ENCODE assay signal across 8 mouse cellular contexts in genomic region chr2:75609150-75609946, GRCm38 (mm10). TPM values are rescaled to one million over a fixed set of nuclear protein-coding genes. Genes with fewer than 3 reads are reported as not detected.
DNase-seq lines count a peak whose midpoint lies in the region; ATAC-seq and TF ChIP-seq lines count a peak whose summit lies in the region.

No protein-coding gene starts in this region.

- no peak for TF ChIP-seq CTCF in testis, adult 2 months (IDR thresholded peaks at IDR 0.05; ENCODE audit: control insufficient read depth, insufficient read depth, insufficient replicate concordance, low read depth, low read length)

- TF ChIP-seq POLR2A in testis, adult 2 months (IDR thresholded peaks at IDR 0.05; ENCODE audit: control insufficient read depth, low read depth, low read length) = no peak

- no peaks in the 10 kb centered on the region for H3K36me3 ChIP-seq in testis, adult 2 months (ENCODE audit: control insufficient read depth, insufficient read depth, low read length)
- no peaks in the 10 kb centered on the region for H3K36me3 ChIP-seq in forebrain, embryonic 11.5 days (ENCODE audit: control insufficient read depth, insufficient read depth, low read length)
- no peaks in the 10 kb centered on the region for H3K36me3 ChIP-seq in hindbrain, embryonic 12.5 days
- no peaks in the 10 kb centered on the region for H3K36me3 ChIP-seq in lung, embryonic 15.5 days
- no peaks in the 10 kb centered on the region for H3K36me3 ChIP-seq in stomach, embryonic 15.5 days

- no peak for ATAC-seq in forebrain, embryonic 11.5 days (replicated peaks; ENCODE audit: low FRiP score)
- no peak for ATAC-seq in hindbrain, embryonic 12.5 days (ENCODE audit: low FRiP score)
- ATAC-seq in lung, embryonic 15.5 days (ENCODE audit: borderline replicate concordance, extremely low read depth, low FRiP score, low TSS enrichment) = peak; percentile 66; the same call in 1 of the 2 replicates
- ATAC-seq in stomach, embryonic 15.5 days (ENCODE audit: insufficient read depth, low FRiP score, low read depth) = no peak

- WGBS in forebrain, embryonic 11.5 days = 14% methylated on average over 27 of the region's 27 CpGs
- WGBS in hindbrain, embryonic 12.5 days = 15% methylated on average over 27 of the region's 27 CpGs
- WGBS in lung, embryonic 15.5 days = 16% methylated on average over 27 of the region's 27 CpGs
- WGBS in stomach, embryonic 15.5 days = 19% methylated on average over 27 of the region's 27 CpGs

- peak overlapping the region; percentile 45 for H3K4me2 ChIP-seq in forebrain, embryonic 11.5 days (ENCODE audit: low read depth, low read length, severe bottlenecking)
- H3K4me2 ChIP-seq in hindbrain, embryonic 12.5 days (replicated peaks) = peak overlapping the region; percentile 49
- H3K4me2 ChIP-seq in lung, embryonic 15.5 days = peak overlapping the region; percentile 49
- peak overlapping the region; percentile 49 for H3K4me2 ChIP-seq in stomach, embryonic 15.5 days

- H3K4me1 ChIP-seq in testis, adult 2 months (ENCODE audit: control insufficient read depth, insufficient read depth, low read length) = peaks cover 8% of the 10 kb centered on the region
- peaks cover 6% of the 10 kb centered on the region for H3K4me1 ChIP-seq in forebrain, embryonic 11.5 days (replicated peaks; ENCODE audit: control insufficient read depth, insufficient read depth, low read length)
- H3K4me1 ChIP-seq in hindbrain, embryonic 12.5 days = peaks cover 11% of the 10 kb centered on the region
- peaks cover 48% of the 10 kb centered on the region for H3K4me1 ChIP-seq in lung, embryonic 15.5 days
- peaks cover 12% of the 10 kb centered on the region; the same call in 1 of the 2 replicates for H3K4me1 ChIP-seq in stomach, embryonic 15.5 days

- no peaks in the 10 kb centered on the region for H3K9me3 ChIP-seq in forebrain, embryonic 11.5 days (ENCODE audit: control insufficient read depth, low read length)
- H3K9me3 ChIP-seq in hindbrain, embryonic 12.5 days (replicated peaks) = no peaks in the 10 kb centered on the region
- no peaks in the 10 kb centered on the region for H3K9me3 ChIP-seq in lung, embryonic 15.5 days
- no peaks in the 10 kb centered on the region for H3K9me3 ChIP-seq in stomach, embryonic 15.5 days

- H3K4me3 ChIP-seq in testis, adult 2 months (ENCODE audit: control insufficient read depth, low read depth, low read length) = peak overlapping the region; percentile 45
- H3K4me3 ChIP-seq in forebrain, embryonic 11.5 days (ENCODE audit: low read depth, low read length) = peak overlapping the region; percentile 15
- H3K4me3 ChIP-seq in hindbrain, embryonic 12.5 days = peak overlapping the region; percentile 26
- peak overlapping the region; percentile 27 for H3K4me3 ChIP-seq in lung, embryonic 15.5 days
- peak overlapping the region; percentile 23 for H3K4me3 ChIP-seq in stomach, embryonic 15.5 days (replicated peaks)

- H3K27me3 ChIP-seq in testis, adult 2 months (ENCODE audit: control insufficient read depth, insufficient read depth, low read length) = peaks cover 5% of the 10 kb centered on the region; the same call in 1 of the 2 replicates
- peaks cover 8% of the 10 kb centered on the region; the same call in 1 of the 2 replicates for H3K27me3 ChIP-seq in forebrain, embryonic 11.5 days (ENCODE audit: control insufficient read depth, insufficient read depth, low read length)
- H3K27me3 ChIP-seq in hindbrain, embryonic 12.5 days = peaks cover 29% of the 10 kb centered on the region
- H3K27me3 ChIP-seq in lung, embryonic 15.5 days = no peaks in the 10 kb centered on the region
- H3K27me3 ChIP-seq in stomach, embryonic 15.5 days (replicated peaks) = no peaks in the 10 kb centered on the region

- H3K9ac ChIP-seq in forebrain, embryonic 11.5 days (ENCODE audit: low read length) = peak overlapping the region; percentile 35
- H3K9ac ChIP-seq in hindbrain, embryonic 12.5 days = no peak overlapping the region
- peak overlapping the region; percentile 27 for H3K9ac ChIP-seq in lung, embryonic 15.5 days
- no peak overlapping the region for H3K9ac ChIP-seq in stomach, embryonic 15.5 days

- no peak for DNase-seq in testis, postnatal 14 days (ENCODE audit: low spot score)
- DNase-seq in forebrain, embryonic 11.5 days (ENCODE audit: low spot score) = peak; percentile 68
- DNase-seq in urinary bladder, postnatal 25 days (ENCODE audit: low spot score) = no peak
- no peak for DNase-seq in thymus, postnatal 10 days (ENCODE audit: low spot score in 2 of 2)

- H3K27ac ChIP-seq in testis, adult 2 months (ENCODE audit: control insufficient read depth, insufficient read depth, low read depth, low read length) = no peak overlapping the region
- no peak overlapping the region for H3K27ac ChIP-seq in forebrain, embryonic 11.5 days (ENCODE audit: low read depth, low read length)
- H3K27ac ChIP-seq in hindbrain, embryonic 12.5 days = no peak overlapping the region
- peak overlapping the region; percentile 68 for H3K27ac ChIP-seq in lung, embryonic 15.5 days
- peak overlapping the region; percentile 50 for H3K27ac ChIP-seq in stomach, embryonic 15.5 days

RNA-seq across cellular contexts. Expression of gene Hnrnpa3, which starts 49.7 kb away (rescaled TPM):
- polyA plus RNA-seq in testis, adult 2 months (2012; rRNA removed) = 42.0 and 60.0 TPM in 2 replicates
- 318 and 325 TPM in 2 replicates for polyA plus RNA-seq in forebrain, embryonic 11.5 days (2014; fragmentation: Nextera tagmentation; extraction: Ambion mirVana)
- polyA plus RNA-seq in hindbrain, embryonic 12.5 days (2016; fragmentation: Nextera tagmentation; extraction: Ambion mirVana) = 352 and 360 TPM in 2 replicates
- polyA plus RNA-seq in lung, embryonic 15.5 days (2015; fragmentation: Nextera tagmentation; extraction: Ambion mirVana) = 378 and 410 TPM in 2 replicates
- 241 and 344 TPM in 2 replicates for polyA plus RNA-seq in stomach, embryonic 15.5 days (2015; fragmentation: Nextera tagmentation; extraction: Ambion mirVana)

Comparison
In these comparisons a context has a peak if more than half of its experiments do, and no peak if none do; other contexts are left out.
1. H3K27ac ChIP-seq: peak in lung, embryonic 15.5 days (single experiment) and stomach, embryonic 15.5 days (single experiment); none in testis, adult 2 months (single experiment), forebrain, embryonic 11.5 days (single experiment) and hindbrain, embryonic 12.5 days (single experiment).
2. H3K9ac ChIP-seq: peak in forebrain, embryonic 11.5 days (single experiment) and lung, embryonic 15.5 days (single experiment); none in hindbrain, embryonic 12.5 days (single experiment) and stomach, embryonic 15.5 days (single experiment).
3. Peak in every context shown above with its lines, with median percentiles within 50 percentile points of each other: H3K4me3 ChIP-seq and H3K4me2 ChIP-seq.